Mouse (Mus musculus): ENCODE data around the gene Dnm2.
A peak's percentile ranks its signal among the peaks of the same experiment; 100 is the strongest.

Gene Dnm2

GRCm38 (mm10) chr9:21547075-21547941, 122.6 kb downstream of the Dnm2 start:
- DNase-seq, result peak; percentile 75 to 85

- no peak for DNase-seq
Observed at GRCm38 (mm10) chr9:21551049-21551448, 126.3 kb downstream of the Dnm2 start.

GRCm38 (mm10) chr9:21553607-21554273, 129.0 kb downstream of the Dnm2 start:
- no peak for DNase-seq

- DNase-seq, result no peak
Observed at GRCm38 (mm10) chr9:21555198-21555742, 130.6 kb downstream of the Dnm2 start.

- peak; percentile 20 to 70 for DNase-seq
Observed at GRCm38 (mm10) chr9:21556996-21557395, 132.3 kb downstream of the Dnm2 start.

Measured in lung, postnatal 4 days (tissue).